Mouse (Mus musculus): Measurements from ENCODE around the gene Rer1. TPM values are rescaled to one million over a fixed set of nuclear protein-coding genes. Genes with fewer than 3 reads are reported as not detected.
"Not testable (repeated sequence)": the region's sequence is repeated elsewhere in the genome, so short reads cannot be mapped to it uniquely, and the experiment has no call there.

The Rer1 gene
- polyA plus RNA-seq, 1 experiment from 2014 or later, result 88.9 TPM

DNA sequence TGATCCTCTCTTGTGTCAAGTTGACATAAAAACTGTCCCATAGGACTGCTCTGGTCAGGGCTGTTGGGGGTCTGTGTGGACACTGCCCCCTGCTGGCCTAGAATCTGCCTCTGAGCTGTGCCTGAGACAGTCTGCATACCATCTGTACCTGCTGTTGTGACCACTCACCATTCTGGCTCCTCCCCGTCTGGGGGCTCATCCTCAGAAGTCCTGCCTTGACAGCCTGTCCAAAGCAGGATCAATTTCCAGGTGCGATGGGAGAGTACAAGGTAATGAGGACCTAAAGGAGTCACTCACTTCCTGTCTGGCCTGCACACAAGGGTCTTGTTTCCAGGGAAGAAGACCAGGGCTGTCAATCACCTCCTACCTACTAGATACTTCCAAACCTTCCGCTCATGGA is 8.4 kb upstream of the Rer1 start:
- no peaks in the 10 kb centered on the region for H3K36me3 ChIP-seq (ENCODE audit: inconsistent target)
- 90% methylated on average over 3 of the region's 3 CpGs for WGBS (ENCODE audit: missing documents)

DNA sequence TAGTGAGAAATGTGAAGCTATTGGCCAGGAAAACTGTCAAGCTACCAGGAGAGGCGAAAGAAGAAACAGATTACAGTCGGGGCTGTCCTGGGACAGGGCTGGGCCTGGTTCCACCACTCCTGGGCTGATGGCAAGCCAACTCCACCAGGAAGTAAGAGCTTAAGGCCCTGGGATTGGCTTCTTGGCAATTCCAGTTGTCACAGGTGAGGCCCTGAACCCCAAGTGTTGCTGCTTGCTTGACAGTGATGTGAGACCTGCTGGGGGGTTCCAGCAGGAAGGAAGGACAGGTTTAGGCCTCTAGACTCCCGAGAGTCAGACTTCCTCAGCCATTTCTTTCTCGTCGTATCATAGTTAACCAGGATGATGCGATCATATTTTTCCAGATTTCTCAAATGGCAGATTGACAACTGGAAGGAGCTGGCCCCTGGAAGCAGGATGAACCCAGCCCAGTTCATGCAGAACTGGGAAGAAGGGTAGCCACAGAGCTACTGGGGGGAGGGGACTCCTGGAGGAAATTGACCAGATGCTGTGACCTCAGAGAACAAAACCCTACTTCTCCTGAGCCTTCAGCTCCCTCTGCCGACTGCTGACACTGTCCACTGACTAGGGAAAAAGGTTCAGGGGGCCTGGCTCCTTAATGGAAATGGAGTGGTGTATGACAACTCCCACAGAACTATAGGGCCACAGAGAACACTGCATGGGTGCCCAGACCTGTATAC is 7.4 kb upstream of the Rer1 start:
- Histone ChIP-seq H3K27ac (no peak overlapping the region), H3K4me3 (ENCODE audit: inconsistent target) (no peak overlapping the region), H3K79me2 (ENCODE audit: inconsistent target) (no peaks in the 10 kb centered on the region), H3K36me3 (ENCODE audit: inconsistent target) (no peaks in the 10 kb centered on the region)
- 81% methylated on average over 7 of the region's 7 CpGs for WGBS (ENCODE audit: missing documents)

More for the DNA sequence above, 8.4 kb upstream of the Rer1 start:
- Histone ChIP-seq H3K79me2 (ENCODE audit: inconsistent target) (no peaks in the 10 kb centered on the region), H3K4me3 (ENCODE audit: inconsistent target) (no peak overlapping the region), H3K27ac (no peak overlapping the region)

DNA sequence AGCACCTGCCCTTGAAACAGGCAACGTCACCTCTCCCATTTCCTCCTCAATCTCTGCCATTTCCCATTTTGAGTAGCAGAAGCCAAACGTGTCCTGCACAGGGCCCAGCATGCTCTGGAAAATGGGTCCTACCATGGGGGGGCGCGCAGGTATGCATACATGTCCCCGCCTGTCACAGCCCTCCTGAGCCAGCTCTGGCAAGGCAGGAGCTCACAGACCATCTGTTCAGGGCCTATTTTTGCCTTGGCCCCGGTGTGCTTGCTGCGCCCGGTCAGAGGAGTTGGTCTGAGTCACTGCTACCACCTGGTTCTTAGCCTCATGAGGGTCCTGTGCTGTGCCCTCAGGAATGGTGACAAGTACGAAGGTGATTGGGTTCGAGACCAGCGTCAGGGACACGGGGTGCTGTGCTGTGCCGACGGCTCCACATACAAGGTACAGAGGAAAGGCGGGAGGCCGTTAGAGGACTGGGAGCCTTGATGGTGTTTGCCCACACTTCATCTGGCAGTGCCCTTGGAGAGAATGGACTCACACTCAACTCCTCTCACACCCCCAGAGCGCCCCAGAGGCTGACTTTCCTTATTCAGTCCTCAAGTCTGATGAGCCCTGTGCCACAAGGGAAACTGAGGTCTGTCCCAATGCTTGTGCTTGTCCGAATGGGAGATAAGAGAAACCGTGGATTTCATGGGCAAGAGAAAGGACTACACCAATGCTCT is 6.7 kb upstream of the Rer1 start:
- Histone ChIP-seq H3K36me3 (ENCODE audit: inconsistent target) (no peaks in the 10 kb centered on the region), H3K79me2 (ENCODE audit: inconsistent target) (no peaks in the 10 kb centered on the region), H3K27ac (no peak overlapping the region), H3K4me3 (ENCODE audit: inconsistent target) (no peak overlapping the region)
- 91% methylated on average over 19 of the region's 19 CpGs for WGBS (ENCODE audit: missing documents)

DNA sequence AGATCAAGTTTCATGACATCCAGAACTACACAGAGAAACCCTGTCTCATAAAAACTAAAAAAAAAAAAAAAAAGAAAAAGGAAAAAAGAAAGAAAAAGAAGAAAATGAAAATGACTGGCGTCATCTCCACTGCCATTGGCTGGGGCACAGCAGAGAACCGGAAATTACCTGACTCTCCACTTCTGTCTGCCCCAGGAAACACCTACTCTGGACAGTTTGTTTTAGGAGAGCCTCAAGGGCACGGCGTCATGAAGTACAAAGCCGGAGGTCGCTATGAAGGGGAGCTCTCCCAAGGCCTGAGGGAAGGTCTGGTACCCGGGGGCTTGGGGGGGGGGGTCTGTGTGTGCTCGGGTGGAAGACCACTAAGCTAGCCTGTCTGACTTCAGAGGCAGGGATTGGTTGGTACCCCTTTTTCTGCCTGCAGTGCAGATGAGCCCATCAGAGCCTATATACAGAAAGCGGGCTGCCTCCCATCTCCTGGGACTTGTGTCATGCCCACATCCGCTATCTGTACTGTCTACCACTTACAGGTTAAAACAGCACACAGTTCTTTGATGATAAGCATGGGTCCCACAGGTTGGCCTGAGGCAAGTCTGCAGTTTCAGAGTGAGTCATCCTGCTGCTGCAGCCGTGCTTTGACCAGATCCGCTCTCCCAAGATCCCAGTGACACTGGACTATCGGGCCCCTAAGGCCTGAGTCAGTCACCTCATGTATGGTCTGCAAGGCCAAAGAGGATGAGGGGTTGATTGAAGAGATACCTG is 4.7 kb upstream of the Rer1 start:
- no peaks in the 10 kb centered on the region for H3K36me3 ChIP-seq (ENCODE audit: inconsistent target)
- H3K27ac ChIP-seq, result no peak overlapping the region
- 97% methylated on average over 13 of the region's 13 CpGs for WGBS (ENCODE audit: missing documents)
- H3K4me3 ChIP-seq (ENCODE audit: inconsistent target), result no peak overlapping the region
- H3K79me2 ChIP-seq (ENCODE audit: inconsistent target), result no peaks in the 10 kb centered on the region

DNA sequence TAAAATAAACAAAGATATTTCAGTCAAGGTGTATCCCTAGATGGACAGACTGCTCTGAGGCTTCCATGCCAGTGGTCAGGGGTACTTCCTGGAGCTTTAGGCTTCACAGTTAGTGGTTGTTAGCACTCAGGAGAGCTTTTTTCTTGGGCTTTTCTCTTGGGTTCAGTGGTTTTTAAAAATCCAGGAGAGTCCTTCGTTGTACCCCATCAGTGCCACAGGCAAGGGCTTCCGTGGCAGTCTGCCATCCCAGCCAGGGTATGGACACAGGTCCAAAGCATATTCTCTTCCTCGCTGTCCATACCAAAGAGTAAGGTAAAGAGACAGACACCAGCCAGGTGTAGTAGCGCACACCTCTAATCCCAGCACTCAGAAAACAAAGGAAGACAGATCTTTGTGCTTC is 4.0 kb upstream of the Rer1 start:
- WGBS (ENCODE audit: missing documents), result 96% methylated on average over 4 of the region's 4 CpGs
- H3K27ac ChIP-seq, result no peak overlapping the region

DNA sequence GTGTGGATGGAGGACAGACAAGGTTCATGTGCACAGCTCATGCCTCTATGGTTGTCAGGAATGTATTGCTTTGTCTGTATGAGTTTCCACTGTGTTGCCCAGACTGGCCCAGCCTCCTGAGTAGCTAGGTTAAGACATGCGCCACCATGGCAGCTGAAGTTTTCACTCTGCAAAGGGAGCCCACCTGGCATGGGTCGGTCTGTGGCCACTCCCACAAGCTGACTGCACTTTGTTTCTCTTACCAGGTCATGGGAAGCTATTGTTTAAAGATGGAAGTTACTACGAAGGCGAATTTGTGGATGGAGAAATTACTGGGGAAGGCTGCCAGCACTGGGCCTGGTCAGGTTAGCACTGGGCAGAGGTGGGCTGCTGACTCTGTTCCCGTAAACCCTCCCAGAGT is 3.1 kb upstream of the Rer1 start:
- 98% methylated on average over 5 of the region's 5 CpGs for WGBS (ENCODE audit: missing documents)
- peaks cover 16% of the 10 kb centered on the region for H3K79me2 ChIP-seq (ENCODE audit: inconsistent target)
- no peaks in the 10 kb centered on the region for H3K36me3 ChIP-seq (ENCODE audit: inconsistent target)
- no peak overlapping the region for H3K27ac ChIP-seq
- H3K4me3 ChIP-seq (ENCODE audit: inconsistent target), result no peak overlapping the region

More for the DNA sequence above, 4.0 kb upstream of the Rer1 start:
- H3K36me3 ChIP-seq (ENCODE audit: inconsistent target), result no peaks in the 10 kb centered on the region
- peaks cover 7% of the 10 kb centered on the region for H3K79me2 ChIP-seq (ENCODE audit: inconsistent target)
- H3K4me3 ChIP-seq (ENCODE audit: inconsistent target), result no peak overlapping the region

DNA sequence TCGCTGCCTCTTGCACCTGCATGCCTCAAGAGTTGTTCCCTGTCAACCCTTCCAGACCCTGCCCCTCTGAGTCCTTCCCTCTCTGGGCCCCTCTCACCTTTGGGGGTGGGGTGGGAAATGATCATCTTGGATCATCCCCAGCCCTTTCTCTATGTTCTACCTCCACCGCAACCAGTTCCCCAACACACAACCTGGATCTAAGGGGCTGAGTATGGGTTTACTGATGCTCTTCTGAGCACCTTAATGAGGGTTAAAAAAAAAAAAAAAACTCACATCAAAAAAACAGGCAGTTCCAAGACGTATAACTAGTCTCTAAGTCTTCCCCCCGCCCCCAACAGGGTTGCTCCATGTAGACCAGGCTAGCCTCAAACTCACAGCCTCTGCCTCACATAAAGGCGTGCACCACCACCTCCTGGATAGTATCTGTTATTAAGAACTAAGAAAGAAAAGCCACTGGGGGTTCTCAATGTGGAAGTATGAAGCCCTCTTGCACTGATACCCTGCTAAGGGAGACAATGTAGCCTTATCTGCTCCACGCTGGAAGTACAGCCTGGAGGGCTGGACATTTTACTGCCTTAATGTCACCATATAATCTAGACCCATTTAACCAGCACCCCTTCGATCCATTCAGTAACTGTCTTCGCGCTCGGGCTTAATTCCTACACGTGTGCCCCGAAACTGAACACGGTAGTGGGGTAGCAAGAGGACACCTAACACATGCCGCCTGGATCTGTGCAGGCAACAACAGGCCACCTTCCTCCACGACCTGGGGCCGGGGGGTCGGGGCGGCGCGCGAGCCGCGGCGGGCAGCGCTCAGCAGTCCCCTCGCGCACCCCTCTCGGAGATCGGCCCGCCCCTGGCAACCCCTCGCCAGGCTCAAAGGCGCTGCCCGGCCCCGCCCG is 725 bp downstream of the Rer1 start:
- Histone ChIP-seq H3K27ac (peak overlapping the region; percentile 37), H3K79me2 (ENCODE audit: inconsistent target) (peaks cover 53% of the 10 kb centered on the region), H3K36me3 (ENCODE audit: inconsistent target) (peaks cover 13% of the 10 kb centered on the region), H3K4me3 (ENCODE audit: inconsistent target) (peak overlapping the region; percentile 92)
- 7% methylated on average over 35 of the region's 35 CpGs for WGBS (ENCODE audit: missing documents)

DNA sequence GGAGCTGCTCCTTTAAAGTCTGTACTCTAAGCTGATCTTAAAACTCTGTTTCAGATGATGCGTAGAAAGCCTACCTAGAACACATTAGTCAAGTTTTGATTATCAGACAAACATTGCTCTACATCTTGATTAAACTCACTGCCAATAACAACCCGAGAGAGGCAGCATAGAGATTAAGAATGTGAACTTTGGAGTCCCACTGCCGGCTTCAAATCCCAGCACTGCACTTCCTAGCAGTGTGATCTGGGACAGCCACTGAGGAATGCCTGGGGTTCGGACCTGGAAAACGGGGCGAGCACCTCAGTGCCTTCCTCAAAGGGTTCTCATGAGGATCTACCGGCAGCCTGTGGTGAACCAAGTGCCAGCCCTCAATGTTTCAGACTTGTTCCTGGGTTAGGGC is 1.8 kb downstream of the Rer1 start:
- Histone ChIP-seq H3K27ac (no peak overlapping the region), H3K36me3 (ENCODE audit: inconsistent target) (peaks cover 24% of the 10 kb centered on the region), H3K4me3 (ENCODE audit: inconsistent target) (no peak overlapping the region), H3K79me2 (ENCODE audit: inconsistent target) (peaks cover 64% of the 10 kb centered on the region)
- WGBS (ENCODE audit: missing documents), result 94% methylated on average over 7 of the region's 7 CpGs

DNA sequence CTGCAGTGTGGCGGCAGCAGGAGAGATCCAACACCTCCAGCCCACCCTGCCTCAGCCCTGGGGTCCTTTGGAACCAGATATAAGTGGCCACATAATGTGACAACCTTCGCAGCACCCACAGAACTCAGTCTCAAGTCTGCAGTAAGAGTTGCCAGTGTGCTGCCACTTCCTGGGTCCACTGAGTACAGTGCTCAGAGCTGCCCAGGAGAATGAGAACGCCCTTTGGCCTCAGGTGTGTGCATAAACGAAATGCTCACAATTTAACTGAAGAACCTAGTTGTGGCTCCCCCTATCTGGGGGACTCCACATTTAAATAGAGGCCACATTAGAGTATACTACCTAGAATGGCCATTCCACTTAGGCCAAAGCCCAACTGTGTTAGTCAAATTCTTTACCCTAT is 2.6 kb downstream of the Rer1 start:
- 96% methylated on average over 4 of the region's 4 CpGs for WGBS (ENCODE audit: missing documents)
- no peak overlapping the region for H3K4me3 ChIP-seq (ENCODE audit: inconsistent target)
- no peak overlapping the region for H3K27ac ChIP-seq
- peaks cover 72% of the 10 kb centered on the region for H3K79me2 ChIP-seq (ENCODE audit: inconsistent target)
- peaks cover 30% of the 10 kb centered on the region for H3K36me3 ChIP-seq (ENCODE audit: inconsistent target)

DNA sequence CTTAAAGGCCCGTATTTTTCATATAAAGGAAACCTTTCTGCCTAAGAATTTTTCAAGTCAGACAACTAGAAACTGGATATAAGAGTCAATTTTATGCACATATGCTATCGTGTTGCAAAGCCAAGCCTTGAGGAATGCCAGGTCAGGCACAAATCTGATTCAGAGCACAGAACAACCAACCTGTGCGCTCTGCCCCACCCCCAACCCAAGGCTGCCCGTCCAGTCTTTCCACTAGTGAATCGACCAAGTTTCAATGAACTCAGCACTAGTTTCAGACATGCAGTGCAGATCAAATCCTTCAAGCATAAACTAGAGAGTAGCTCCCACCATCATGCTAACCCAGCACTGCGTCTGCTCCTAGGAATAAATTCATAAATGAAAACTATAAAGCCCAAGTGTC is 6.5 kb downstream of the Rer1 start:
- H3K79me2 ChIP-seq (ENCODE audit: inconsistent target), result peaks cover 82% of the 10 kb centered on the region
- H3K4me3 ChIP-seq (ENCODE audit: inconsistent target), result no peak overlapping the region
- H3K27ac ChIP-seq, result no peak overlapping the region
- 97% methylated on average over 6 of the region's 6 CpGs for WGBS (ENCODE audit: missing documents)
- peaks cover 68% of the 10 kb centered on the region for H3K36me3 ChIP-seq (ENCODE audit: inconsistent target)

DNA sequence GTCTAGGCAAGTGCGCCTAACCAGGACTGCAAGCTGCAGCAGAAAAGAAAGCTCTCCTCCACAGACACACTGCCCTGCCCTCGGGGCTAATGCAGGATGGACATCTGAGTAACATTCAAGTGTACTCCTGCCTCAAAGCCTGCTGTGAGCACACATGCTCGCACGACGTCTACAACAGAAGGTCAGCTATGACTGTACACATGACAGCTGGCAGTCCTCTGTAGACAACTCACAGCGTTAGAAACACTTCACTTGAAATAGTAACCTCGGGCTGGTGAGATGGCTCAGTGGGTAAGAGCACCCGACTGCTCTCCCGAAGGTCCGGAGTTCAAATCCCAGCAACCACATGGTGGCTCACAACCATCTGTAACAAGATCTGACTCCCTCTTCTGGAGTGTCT is 7.4 kb downstream of the Rer1 start:
- not testable (repeated sequence) for H3K27ac ChIP-seq
- 93% methylated on average over 6 of the region's 10 CpGs for WGBS (ENCODE audit: missing documents)

DNA sequence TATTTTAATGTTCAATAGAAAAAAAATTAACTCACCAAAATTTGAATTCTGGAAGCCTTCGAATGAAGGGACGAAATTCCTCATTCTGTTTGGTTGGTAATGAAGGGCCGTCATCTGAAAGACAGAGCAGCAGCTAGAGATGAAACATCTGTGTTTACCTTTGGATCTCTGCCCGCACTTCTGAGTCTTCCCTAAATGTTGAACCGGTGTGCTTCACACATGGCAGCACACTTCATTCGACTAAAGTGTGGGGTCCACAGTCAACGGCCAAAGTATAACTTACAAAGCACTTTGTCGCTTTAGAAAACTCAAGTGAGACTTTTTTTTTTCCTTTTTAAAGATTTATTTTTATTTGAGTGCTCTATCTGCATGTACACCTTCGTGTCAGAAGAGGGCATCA is 9.5 kb downstream of the Rer1 start:
- WGBS (ENCODE audit: missing documents), result 96% methylated on average over 8 of the region's 9 CpGs
- Histone ChIP-seq H3K27ac (no peak overlapping the region), H3K79me2 (ENCODE audit: inconsistent target) (peaks cover 58% of the 10 kb centered on the region), H3K4me3 (ENCODE audit: inconsistent target) (no peak overlapping the region), H3K36me3 (ENCODE audit: inconsistent target) (peaks cover 84% of the 10 kb centered on the region)

More for the DNA sequence above, 7.4 kb downstream of the Rer1 start:
- not testable (repeated sequence) for H3K4me3 ChIP-seq (ENCODE audit: inconsistent target)
- peaks cover 75% of the 10 kb centered on the region for H3K36me3 ChIP-seq (ENCODE audit: inconsistent target)
- peaks cover 74% of the 10 kb centered on the region for H3K79me2 ChIP-seq (ENCODE audit: inconsistent target)

DNA sequence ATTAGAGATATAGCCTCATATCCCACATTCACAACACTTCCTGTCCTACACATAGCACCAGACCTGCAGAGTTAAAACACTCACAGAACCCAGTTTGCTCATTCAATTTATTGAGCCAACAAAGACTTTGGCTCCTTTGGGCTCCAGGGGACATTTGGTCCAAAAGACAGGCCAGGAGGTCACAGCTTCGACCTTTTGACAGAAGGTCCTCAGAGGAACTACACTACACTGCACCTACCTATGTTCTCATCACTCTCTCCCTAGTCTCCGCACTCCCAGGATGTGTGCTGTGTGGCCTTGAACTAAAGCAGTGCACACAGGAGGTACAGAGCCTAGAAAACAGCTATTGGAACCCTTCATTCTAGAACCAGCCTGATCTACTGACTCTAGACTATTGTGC is 10.4 kb downstream of the Rer1 start:
- 100% methylated on average over 2 of the region's 2 CpGs for WGBS (ENCODE audit: missing documents)
- H3K36me3 ChIP-seq (ENCODE audit: inconsistent target), result peaks cover 86% of the 10 kb centered on the region
- H3K27ac ChIP-seq, result no peak overlapping the region
- H3K79me2 ChIP-seq (ENCODE audit: inconsistent target), result peaks cover 49% of the 10 kb centered on the region
- no peak overlapping the region for H3K4me3 ChIP-seq (ENCODE audit: inconsistent target)

DNA sequence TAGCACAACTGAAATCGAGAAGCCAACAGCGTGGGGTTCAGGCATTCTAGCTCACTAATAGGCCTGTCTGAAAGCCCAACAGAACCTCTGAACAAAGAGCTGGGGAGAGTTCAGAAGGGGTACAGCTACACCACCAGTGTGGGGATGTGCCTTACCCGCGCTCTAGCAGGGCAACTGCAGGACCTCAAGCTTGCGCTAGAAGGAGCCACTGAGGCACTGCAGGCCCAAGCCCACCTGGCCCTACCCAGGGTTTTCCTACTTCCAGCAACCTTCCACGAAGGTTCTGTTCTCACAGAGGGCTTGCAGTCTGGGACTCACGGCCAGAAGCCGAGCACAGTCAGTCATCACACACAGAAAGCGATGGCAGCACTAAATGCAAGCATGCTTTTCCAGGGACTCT is 11.0 kb downstream of the Rer1 start:
- no peak overlapping the region for H3K27ac ChIP-seq
- H3K4me3 ChIP-seq (ENCODE audit: inconsistent target), result no peak overlapping the region
- WGBS (ENCODE audit: missing documents), result 95% methylated on average over 9 of the region's 9 CpGs

More for the DNA sequence above, 11.0 kb downstream of the Rer1 start:
- Histone ChIP-seq H3K79me2 (ENCODE audit: inconsistent target) (peaks cover 42% of the 10 kb centered on the region), H3K36me3 (ENCODE audit: inconsistent target) (peaks cover 87% of the 10 kb centered on the region)
